17 mouse cellular contexts compared by ENCODE assay signal in the genomic region with DNA sequence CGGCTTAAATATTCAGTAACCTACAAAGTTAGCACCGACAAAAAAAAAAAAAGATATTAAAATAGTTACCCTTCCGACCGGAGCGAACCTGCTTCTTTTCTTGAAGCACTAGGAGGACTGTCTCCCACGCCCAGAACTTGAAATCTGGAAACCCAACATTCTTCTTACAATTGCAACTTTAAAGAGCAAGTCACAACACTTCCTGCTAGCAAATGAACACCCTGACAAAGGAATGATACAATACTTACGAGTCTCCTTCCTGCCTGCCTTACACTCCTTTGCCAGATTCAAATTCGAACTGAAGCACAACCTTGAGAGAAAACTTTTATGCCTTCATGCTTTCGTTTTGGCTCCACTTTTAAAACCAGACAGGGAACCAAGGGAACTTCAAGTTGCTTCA. TPM values are rescaled to one million over a fixed set of nuclear protein-coding genes. Genes with fewer than 3 reads are reported as not detected.
DNase-seq lines count a peak whose midpoint lies in the region; ATAC-seq and TF ChIP-seq lines count a peak whose summit lies in the region.
"Had no signal": no experiment of that assay in that cellular context is flagged by ENCODE, and none has a peak within 500 bp of the region (broad histone marks: within the 10 kb centered on the region; RNA-seq: fewer than 3 reads in every experiment).

No protein-coding gene starts in this region.

- H3K9ac ChIP-seq in heart, embryonic 11.5 days (ENCODE audit: low read depth, low read length) = no peak overlapping the region
- no peak overlapping the region for H3K9ac ChIP-seq in kidney, postnatal 0 days (ENCODE audit: low read depth, low read length)
- no peak overlapping the region for H3K9ac ChIP-seq in kidney, embryonic 16.5 days (replicated peaks; ENCODE audit: low read length)
- H3K9ac ChIP-seq in embryonic facial prominence, embryonic 15.5 days = no peak overlapping the region
- H3K9ac ChIP-seq: forebrain, embryonic 12.5 days; hindbrain, embryonic 12.5 days; lung, embryonic 14.5 days had no signal

- H3K36me3 ChIP-seq in heart, embryonic 11.5 days (ENCODE audit: control insufficient read depth, insufficient read depth, low read length) = no peaks in the 10 kb centered on the region
- no peaks in the 10 kb centered on the region for H3K36me3 ChIP-seq in kidney, postnatal 0 days (ENCODE audit: insufficient read depth, low read length)
- H3K36me3 ChIP-seq in kidney, embryonic 16.5 days (ENCODE audit: insufficient read depth, low read length) = no peaks in the 10 kb centered on the region
- no peaks in the 10 kb centered on the region for H3K36me3 ChIP-seq in embryonic facial prominence, embryonic 15.5 days
- H3K36me3 ChIP-seq: forebrain, embryonic 12.5 days; hindbrain, embryonic 12.5 days had no signal

- no peaks in the 10 kb centered on the region for H3K4me1 ChIP-seq in heart, embryonic 11.5 days (ENCODE audit: control insufficient read depth, insufficient read depth, low read length)
- no peaks in the 10 kb centered on the region for H3K4me1 ChIP-seq in kidney, postnatal 0 days (replicated peaks; ENCODE audit: insufficient read depth, low read length)
- no peaks in the 10 kb centered on the region for H3K4me1 ChIP-seq in kidney, embryonic 16.5 days (ENCODE audit: insufficient read depth, low read length)
- H3K4me1 ChIP-seq in embryonic facial prominence, embryonic 15.5 days = no peaks in the 10 kb centered on the region
- H3K4me1 ChIP-seq: forebrain, embryonic 12.5 days; hindbrain, embryonic 12.5 days had no signal

- no peak for ATAC-seq in heart, embryonic 11.5 days (replicated peaks; ENCODE audit: insufficient number of reproducible peaks, low FRiP score, low TSS enrichment)
- ATAC-seq in kidney, postnatal 0 days (replicated peaks; ENCODE audit: low FRiP score, low read depth) = no peak
- ATAC-seq in kidney, embryonic 16.5 days (ENCODE audit: low FRiP score, low TSS enrichment) = no peak
- no peak for ATAC-seq in embryonic facial prominence, embryonic 15.5 days (ENCODE audit: insufficient number of reproducible peaks, low FRiP score, low TSS enrichment, low read depth)
- ATAC-seq: activated CD4-positive, CD25-positive, alpha-beta regulatory T cell, adult 4 months had no signal

- TF ChIP-seq CTCF in kidney, postnatal 0 days (IDR thresholded peaks at IDR 0.05; ENCODE audit: low read depth) = no peak

- H3K4me3 ChIP-seq in heart, embryonic 11.5 days (ENCODE audit: low read depth, low read length) = no peak overlapping the region
- no peak overlapping the region for H3K4me3 ChIP-seq in kidney, postnatal 0 days (replicated peaks; ENCODE audit: low read depth, low read length)
- H3K4me3 ChIP-seq in kidney, embryonic 16.5 days (ENCODE audit: low read length) = no peak overlapping the region
- no peak overlapping the region for H3K4me3 ChIP-seq in embryonic facial prominence, embryonic 15.5 days (replicated peaks)
- H3K4me3 ChIP-seq: forebrain, embryonic 12.5 days; hindbrain, embryonic 12.5 days had no signal

- no peaks in the 10 kb centered on the region for H3K9me3 ChIP-seq in heart, embryonic 11.5 days (replicated peaks; ENCODE audit: control insufficient read depth, low read length)
- H3K9me3 ChIP-seq in kidney, postnatal 0 days (replicated peaks; ENCODE audit: low read length) = no peaks in the 10 kb centered on the region
- no peaks in the 10 kb centered on the region for H3K9me3 ChIP-seq in kidney, embryonic 16.5 days (ENCODE audit: low read length)
- no peaks in the 10 kb centered on the region for H3K9me3 ChIP-seq in embryonic facial prominence, embryonic 15.5 days (replicated peaks)
- H3K9me3 ChIP-seq: forebrain, embryonic 12.5 days; hindbrain, embryonic 12.5 days had no signal

- no peak overlapping the region for H3K4me2 ChIP-seq in heart, embryonic 11.5 days
- no peak overlapping the region for H3K4me2 ChIP-seq in kidney, postnatal 0 days (ENCODE audit: low read length)
- no peak overlapping the region for H3K4me2 ChIP-seq in kidney, embryonic 16.5 days (replicated peaks; ENCODE audit: low read depth, low read length)
- H3K4me2 ChIP-seq in embryonic facial prominence, embryonic 15.5 days (replicated peaks) = no peak overlapping the region
- H3K4me2 ChIP-seq: forebrain, embryonic 12.5 days; hindbrain, embryonic 12.5 days; lung, embryonic 14.5 days had no signal

- 73% methylated on average over 9 of the region's 9 CpGs for WGBS in heart, embryonic 11.5 days (ENCODE audit: insufficient replicate concordance)
- WGBS in kidney, postnatal 0 days = 67% methylated on average over 9 of the region's 9 CpGs
- 74% methylated on average over 9 of the region's 9 CpGs for WGBS in kidney, embryonic 16.5 days
- WGBS in embryonic facial prominence, embryonic 15.5 days = 52% methylated on average over 9 of the region's 9 CpGs

- DNase-seq in heart, adult 9 months (ENCODE audit: low spot score in 2 of 2) = peak; percentile 16 to 24
- DNase-seq in kidney, postnatal 0 days (ENCODE audit: low spot score) = peak; percentile 17
- peak; percentile 1 for DNase-seq in R1 (ENCODE audit: low read depth, low spot score)
- no peak for DNase-seq in retina, postnatal 1 day
- DNase-seq in adrenal gland, postnatal 14 days = no peak
- DNase-seq: adrenal gland, postnatal 25 days; cerebellum, adult 8-10 months; kidney, postnatal 10 days; lung, embryonic 14.5 days; spleen, adult 18-20 months; thymus, postnatal 36 days had no signal

- no peaks in the 10 kb centered on the region for H3K27me3 ChIP-seq in heart, embryonic 11.5 days (ENCODE audit: control insufficient read depth, insufficient read depth, low read length)
- H3K27me3 ChIP-seq in kidney, postnatal 0 days (ENCODE audit: insufficient read depth, low read length) = no peaks in the 10 kb centered on the region
- no peaks in the 10 kb centered on the region; the same call in 1 of the 2 replicates for H3K27me3 ChIP-seq in kidney, embryonic 16.5 days (ENCODE audit: insufficient read depth, low read length)
- H3K27me3 ChIP-seq in embryonic facial prominence, embryonic 15.5 days = no peaks in the 10 kb centered on the region
- H3K27me3 ChIP-seq: forebrain, embryonic 12.5 days; hindbrain, embryonic 12.5 days had no signal

- H3K27ac ChIP-seq in heart, embryonic 11.5 days (ENCODE audit: low read depth, low read length) = no peak overlapping the region
- H3K27ac ChIP-seq in kidney, postnatal 0 days = no peak overlapping the region
- no peak overlapping the region for H3K27ac ChIP-seq in kidney, embryonic 16.5 days (ENCODE audit: low read length)
- peak overlapping the region; percentile 44 for H3K27ac ChIP-seq in embryonic facial prominence, embryonic 15.5 days (replicated peaks)
- H3K27ac ChIP-seq: forebrain, embryonic 12.5 days; hindbrain, embryonic 12.5 days had no signal

RNA-seq across cellular contexts. Expression of gene Pls3, which starts 32.1 kb away (rescaled TPM):
- 72.9 and 94.2 TPM in 2 replicates for polyA plus RNA-seq in heart, embryonic 11.5 days (2014; fragmentation: Nextera tagmentation; extraction: Ambion mirVana)
- 145 and 153 TPM in 2 replicates for polyA plus RNA-seq in kidney, postnatal 0 days (2015; fragmentation: Nextera tagmentation; extraction: Ambion mirVana)
- polyA plus RNA-seq in kidney, embryonic 16.5 days (2015; fragmentation: Nextera tagmentation; extraction: Ambion mirVana) = 127 and 132 TPM in 2 replicates
- polyA plus RNA-seq in embryonic facial prominence, embryonic 15.5 days (2015; fragmentation: Nextera tagmentation; extraction: Ambion mirVana) = 117 and 118 TPM in 2 replicates
- total RNA-seq in adrenal gland, postnatal 14 days (2021) = 60.5 and 61.5 TPM in 2 replicates

Comparison
In these comparisons a context has a peak if more than half of its experiments do, and no peak if none do; other contexts are left out.
1. DNase-seq: peak in heart, adult 9 months (2 of 2), kidney, postnatal 0 days (single experiment) and R1 (single experiment); none in retina, postnatal 1 day (single experiment) and adrenal gland, postnatal 14 days (single experiment).